Mouse (Mus musculus): ENCODE measurements at regions not wholly inside any gene's neighbourhood (a gene's known extent, or its start where the extent isn't known, plus 50 kb on each side); places are given as distances from the start of the nearest gene placed in this dataset.
A peak's percentile ranks its signal among the peaks of the same experiment; 100 is the strongest.
"Not testable (repeated sequence)": the region's sequence is repeated elsewhere in the genome, so short reads cannot be mapped to it uniquely, and the experiment has no call there.

GRCm38 (mm10) chr13:102014958-102015357 lies 246.9 kb upstream of the Pik3r1 start:
- Histone ChIP-seq H3K27ac (replicated peaks; ENCODE audit: low read depth, low read length) (no peak overlapping the region), H3K36me3 (ENCODE audit: control insufficient read depth, insufficient read depth, low read length) (no peaks in the 10 kb centered on the region), H3K9me3 (ENCODE audit: control insufficient read depth, low read length) (no peaks in the 10 kb centered on the region), H3K9ac (replicated peaks; ENCODE audit: low read length) (no peak overlapping the region), H3K27me3 (ENCODE audit: control insufficient read depth, insufficient read depth, low read length) (no peaks in the 10 kb centered on the region), H3K4me2 (ENCODE audit: low read length) (no peak overlapping the region), H3K4me3 (replicated peaks; ENCODE audit: low read depth, low read length) (no peak overlapping the region), H3K4me1 (ENCODE audit: control insufficient read depth, insufficient read depth, low read length) (no peaks in the 10 kb centered on the region)
- DNase-seq, result no peak
- no peak for ATAC-seq (ENCODE audit: low FRiP score, low TSS enrichment)
- 91% methylated on average over 3 of the region's 3 CpGs for WGBS

GRCm38 (mm10) chr13:102016518-102016917 lies 248.5 kb upstream of the Pik3r1 start:
- H3K9ac ChIP-seq (replicated peaks; ENCODE audit: low read length), result no peak overlapping the region
- no peak overlapping the region for H3K4me3 ChIP-seq (replicated peaks; ENCODE audit: low read depth, low read length)

GRCm38 (mm10) chr13:102022273-102022672 lies 254.3 kb upstream of the Pik3r1 start:
- DNase-seq, result no peak
- no peak overlapping the region for H3K4me2 ChIP-seq (ENCODE audit: low read length)
- H3K4me3 ChIP-seq (replicated peaks; ENCODE audit: low read depth, low read length), result no peak overlapping the region
- ATAC-seq (ENCODE audit: low FRiP score, low TSS enrichment), result no peak
- no peak overlapping the region for H3K9ac ChIP-seq (replicated peaks; ENCODE audit: low read length)
- no peaks in the 10 kb centered on the region for H3K4me1 ChIP-seq (ENCODE audit: control insufficient read depth, insufficient read depth, low read length)
- 82% methylated on average over 1 of the region's 1 CpGs for WGBS
- H3K27ac ChIP-seq (replicated peaks; ENCODE audit: low read depth, low read length), result no peak overlapping the region
- H3K36me3 ChIP-seq (ENCODE audit: control insufficient read depth, insufficient read depth, low read length), result no peaks in the 10 kb centered on the region
- no peaks in the 10 kb centered on the region for H3K27me3 ChIP-seq (ENCODE audit: control insufficient read depth, insufficient read depth, low read length)
- no peaks in the 10 kb centered on the region for H3K9me3 ChIP-seq (ENCODE audit: control insufficient read depth, low read length)

More at GRCm38 (mm10) chr13:102016518-102016917, 248.5 kb upstream of the Pik3r1 start:
- no peak overlapping the region for H3K27ac ChIP-seq (replicated peaks; ENCODE audit: low read depth, low read length)
- 93% methylated on average over 5 of the region's 5 CpGs for WGBS
- H3K4me1 ChIP-seq (ENCODE audit: control insufficient read depth, insufficient read depth, low read length), result no peaks in the 10 kb centered on the region
- H3K27me3 ChIP-seq (ENCODE audit: control insufficient read depth, insufficient read depth, low read length), result no peaks in the 10 kb centered on the region
- DNase-seq, result no peak
- H3K36me3 ChIP-seq (ENCODE audit: control insufficient read depth, insufficient read depth, low read length), result no peaks in the 10 kb centered on the region
- ATAC-seq (ENCODE audit: low FRiP score, low TSS enrichment), result no peak
- H3K9me3 ChIP-seq (ENCODE audit: control insufficient read depth, low read length), result no peaks in the 10 kb centered on the region
- no peak overlapping the region for H3K4me2 ChIP-seq (ENCODE audit: low read length)

GRCm38 (mm10) chr13:102022757-102023156 lies 254.7 kb upstream of the Pik3r1 start:
- no peak overlapping the region for H3K4me2 ChIP-seq (ENCODE audit: low read length)
- H3K4me3 ChIP-seq (replicated peaks; ENCODE audit: low read depth, low read length), result no peak overlapping the region
- 77% methylated on average over 4 of the region's 4 CpGs for WGBS
- no peak overlapping the region for H3K9ac ChIP-seq (replicated peaks; ENCODE audit: low read length)
- no peaks in the 10 kb centered on the region for H3K9me3 ChIP-seq (ENCODE audit: control insufficient read depth, low read length)
- no peaks in the 10 kb centered on the region for H3K4me1 ChIP-seq (ENCODE audit: control insufficient read depth, insufficient read depth, low read length)
- ATAC-seq (ENCODE audit: low FRiP score, low TSS enrichment) (no peak), DNase-seq (no peak)
- H3K36me3 ChIP-seq (ENCODE audit: control insufficient read depth, insufficient read depth, low read length), result no peaks in the 10 kb centered on the region
- no peak overlapping the region for H3K27ac ChIP-seq (replicated peaks; ENCODE audit: low read depth, low read length)
- no peaks in the 10 kb centered on the region for H3K27me3 ChIP-seq (ENCODE audit: control insufficient read depth, insufficient read depth, low read length)

- Histone ChIP-seq H3K36me3 (ENCODE audit: control insufficient read depth, insufficient read depth, low read length) (no peaks in the 10 kb centered on the region), H3K27ac (replicated peaks; ENCODE audit: low read depth, low read length) (no peak overlapping the region), H3K27me3 (ENCODE audit: control insufficient read depth, insufficient read depth, low read length) (no peaks in the 10 kb centered on the region), H3K4me2 (ENCODE audit: low read length) (no peak overlapping the region), H3K4me3 (replicated peaks; ENCODE audit: low read depth, low read length) (no peak overlapping the region), H3K9ac (replicated peaks; ENCODE audit: low read length) (no peak overlapping the region), H3K9me3 (ENCODE audit: control insufficient read depth, low read length) (no peaks in the 10 kb centered on the region), H3K4me1 (ENCODE audit: control insufficient read depth, insufficient read depth, low read length) (no peaks in the 10 kb centered on the region)
- DNase-seq (no peak), ATAC-seq (ENCODE audit: low FRiP score, low TSS enrichment) (no peak)
- WGBS, result 100% methylated on average over 1 of the region's 1 CpGs
Observed at GRCm38 (mm10) chr13:102023624-102024023, 255.6 kb upstream of the Pik3r1 start.

- DNase-seq (no peak), ATAC-seq (ENCODE audit: low FRiP score, low TSS enrichment) (no peak)
- 68% methylated on average over 3 of the region's 3 CpGs for WGBS
Observed at GRCm38 (mm10) chr13:102025138-102025537, 257.1 kb upstream of the Pik3r1 start.

GRCm38 (mm10) chr13:102025547-102025946 lies 257.5 kb upstream of the Pik3r1 start:
- H3K36me3 ChIP-seq (ENCODE audit: control insufficient read depth, insufficient read depth, low read length); DNase-seq; H3K4me2 ChIP-seq (ENCODE audit: low read length); H3K9ac ChIP-seq (replicated peaks; ENCODE audit: low read length); H3K4me3 ChIP-seq (replicated peaks; ENCODE audit: low read depth, low read length); H3K27ac ChIP-seq (replicated peaks; ENCODE audit: low read depth, low read length); H3K4me1 ChIP-seq (ENCODE audit: control insufficient read depth, insufficient read depth, low read length); H3K27me3 ChIP-seq (ENCODE audit: control insufficient read depth, insufficient read depth, low read length); H3K9me3 ChIP-seq (ENCODE audit: control insufficient read depth, low read length); ATAC-seq (ENCODE audit: low FRiP score, low TSS enrichment): not testable (repeated sequence)
- WGBS, result 85% methylated on average over 2 of the region's 2 CpGs

More at GRCm38 (mm10) chr13:102025138-102025537, 257.1 kb upstream of the Pik3r1 start:
- Histone ChIP-seq H3K4me2 (ENCODE audit: low read length) (no peak overlapping the region), H3K4me1 (ENCODE audit: control insufficient read depth, insufficient read depth, low read length) (no peaks in the 10 kb centered on the region), H3K27me3 (ENCODE audit: control insufficient read depth, insufficient read depth, low read length) (no peaks in the 10 kb centered on the region), H3K9me3 (ENCODE audit: control insufficient read depth, low read length) (no peaks in the 10 kb centered on the region), H3K36me3 (ENCODE audit: control insufficient read depth, insufficient read depth, low read length) (no peaks in the 10 kb centered on the region), H3K9ac (replicated peaks; ENCODE audit: low read length) (no peak overlapping the region), H3K27ac (replicated peaks; ENCODE audit: low read depth, low read length) (no peak overlapping the region), H3K4me3 (replicated peaks; ENCODE audit: low read depth, low read length) (no peak overlapping the region)

GRCm38 (mm10) chr13:102031416-102031815 lies 263.4 kb upstream of the Pik3r1 start:
- 93% methylated on average over 4 of the region's 4 CpGs for WGBS
- no peaks in the 10 kb centered on the region for H3K36me3 ChIP-seq (ENCODE audit: control insufficient read depth, insufficient read depth, low read length)
- no peak for DNase-seq
- no peak overlapping the region for H3K4me3 ChIP-seq (replicated peaks; ENCODE audit: low read depth, low read length)
- H3K4me1 ChIP-seq (ENCODE audit: control insufficient read depth, insufficient read depth, low read length), result no peaks in the 10 kb centered on the region
- no peaks in the 10 kb centered on the region for H3K9me3 ChIP-seq (ENCODE audit: control insufficient read depth, low read length)
- no peak overlapping the region for H3K4me2 ChIP-seq (ENCODE audit: low read length)
- no peak for ATAC-seq (ENCODE audit: low FRiP score, low TSS enrichment)
- H3K27me3 ChIP-seq (ENCODE audit: control insufficient read depth, insufficient read depth, low read length), result no peaks in the 10 kb centered on the region
- no peak overlapping the region for H3K9ac ChIP-seq (replicated peaks; ENCODE audit: low read length)
- no peak overlapping the region for H3K27ac ChIP-seq (replicated peaks; ENCODE audit: low read depth, low read length)

- ATAC-seq (ENCODE audit: low FRiP score, low TSS enrichment) (no peak), DNase-seq (peak; percentile 8)
- H3K9me3 ChIP-seq (ENCODE audit: control insufficient read depth, low read length), result no peaks in the 10 kb centered on the region
- H3K4me3 ChIP-seq (replicated peaks; ENCODE audit: low read depth, low read length), result no peak overlapping the region
- no peaks in the 10 kb centered on the region for H3K27me3 ChIP-seq (ENCODE audit: control insufficient read depth, insufficient read depth, low read length)
- no peak overlapping the region for H3K4me2 ChIP-seq (ENCODE audit: low read length)
- WGBS, result 38% methylated on average over 4 of the region's 4 CpGs
- no peak overlapping the region for H3K27ac ChIP-seq (replicated peaks; ENCODE audit: low read depth, low read length)
- H3K36me3 ChIP-seq (ENCODE audit: control insufficient read depth, insufficient read depth, low read length), result no peaks in the 10 kb centered on the region
- no peaks in the 10 kb centered on the region for H3K4me1 ChIP-seq (ENCODE audit: control insufficient read depth, insufficient read depth, low read length)
- no peak overlapping the region for H3K9ac ChIP-seq (replicated peaks; ENCODE audit: low read length)
Observed at GRCm38 (mm10) chr13:102034484-102034883, 266.5 kb upstream of the Pik3r1 start.

All from midbrain, embryonic 14.5 days (tissue).